Mouse (Mus musculus) hindbrain, embryonic 16.5 days (tissue): ENCODE measurements around the gene Gucd1. TPM values are rescaled to one million over a fixed set of nuclear protein-coding genes. Genes with fewer than 3 reads are reported as not detected.
A peak's percentile ranks its signal among the peaks of the same experiment; 100 is the strongest.
"Not testable (repeated sequence)": the region's sequence is repeated elsewhere in the genome, so short reads cannot be mapped to it uniquely, and the experiment has no call there.

Source experiments
- ATAC-seq: fragments of 200-750 bp; cut with Nextera tagmentation; 2 replicates; pipeline ENCODE4 v1.8.0; 2017; ENCODE audit warnings: moderate TSS enrichment, moderate library complexity
- H3K27ac ChIP-seq: fragments of 300-500 bp; sonication (generic); 2 replicates; pipeline ENCODE4 v1.5.1; 2014; ENCODE audit warnings: low read depth, mild to moderate bottlenecking, control low read depth, low read length, moderate library complexity
- H3K27me3 ChIP-seq: fragments of 300-500 bp; sonication (generic); replicated peaks from 2 replicates; pipeline ENCODE4 v1.6.1; 2014; ENCODE audit warnings: low read length; ENCODE audit not compliant: control insufficient read depth, insufficient read depth
- H3K36me3 ChIP-seq: fragments of 300-500 bp; sonication (generic); 2 replicates; pipeline ENCODE4 v1.6.1; 2014; ENCODE audit warnings: mild to moderate bottlenecking, low read length, moderate library complexity, mixed read lengths; ENCODE audit not compliant: control insufficient read depth, insufficient read depth
- H3K4me1 ChIP-seq: fragments of 300-500 bp; sonication (generic); 2 replicates; pipeline ENCODE4 v1.6.1; 2014; ENCODE audit warnings: low read depth, low read length; ENCODE audit not compliant: control insufficient read depth, insufficient read depth
- H3K4me2 ChIP-seq: fragments of 300-500 bp; sonication (generic); 2 replicates; pipeline ENCODE4 v1.6.1; 2014; ENCODE audit warnings: mild to moderate bottlenecking, low read length, control low read depth, moderate library complexity
- H3K4me3 ChIP-seq: fragments of 300-500 bp; sonication (generic); 2 replicates; pipeline ENCODE4 v1.5.1; 2014; ENCODE audit warnings: mild to moderate bottlenecking, low read length, control low read depth, moderate library complexity
- H3K9ac ChIP-seq: fragments of 300-500 bp; sonication (generic); 2 replicates; pipeline ENCODE4 v1.6.1; 2014; ENCODE audit warnings: low read depth, mild to moderate bottlenecking, control low read depth, low read length, moderate library complexity
- H3K9me3 ChIP-seq: fragments of 300-500 bp; sonication (generic); 2 replicates; pipeline ENCODE4 v1.6.1; 2014; ENCODE audit warnings: mild to moderate bottlenecking, low read length, moderate library complexity; ENCODE audit not compliant: control insufficient read depth
- WGBS: fragments of 180-500 bp; shearing (Covaris S2); extraction: QIAGEN DNeasy Blood & Tissue Kit; methylation state at CpG from one replicate; pipeline ENCODE4 v1.1.7; 2014; 5-methylcytosine and 5-hydroxymethylcytosine counted together
- polyA plus RNA-seq: library from polyadenylated mRNA; unstranded; fragments of >200 nt; fragmentation: Nextera tagmentation; extraction: Ambion mirVana; gene quantifications from 2 replicates; pipeline ENCODE4 v1.2.1, GENCODE M21; 2015

The Gucd1 gene
- polyA plus RNA-seq, 1 experiment from 2014 or later: 15.4 TPM

GRCm38 (mm10) chr10:75365231-75365633 is 152.5 kb downstream of the Gucd1 start:
- Histone ChIP-seq H3K27ac (no peak overlapping the region), H3K4me3 (peak overlapping the region; percentile 7; the same call in 1 of the 2 replicates), H3K27me3 (no peaks in the 10 kb centered on the region), H3K36me3 (no peaks in the 10 kb centered on the region), H3K4me1 (peaks cover 5% of the 10 kb centered on the region), H3K9ac (no peak overlapping the region), H3K4me2 (peak overlapping the region; percentile 4; the same call in 1 of the 2 replicates), H3K9me3 (no peaks in the 10 kb centered on the region)
- ATAC-seq: no peak
- 56% methylated on average over 6 of the region's 6 CpGs for WGBS

GRCm38 (mm10) chr10:75364796-75365195 is 153.0 kb downstream of the Gucd1 start:
- Histone ChIP-seq H3K9me3 (no peaks in the 10 kb centered on the region), H3K4me2 (no peak overlapping the region), H3K27ac (peak overlapping the region; percentile 34; the same call in 1 of the 2 replicates), H3K9ac (no peak overlapping the region), H3K27me3 (no peaks in the 10 kb centered on the region), H3K36me3 (no peaks in the 10 kb centered on the region), H3K4me1 (peaks cover 5% of the 10 kb centered on the region), H3K4me3 (no peak overlapping the region)
- WGBS: 70% methylated on average over 9 of the region's 9 CpGs
- ATAC-seq: no peak

- not testable (repeated sequence) for H3K9me3 ChIP-seq, H3K4me3 ChIP-seq, H3K27me3 ChIP-seq, H3K9ac ChIP-seq, H3K4me2 ChIP-seq, H3K36me3 ChIP-seq, H3K4me1 ChIP-seq
- peak overlapping the region; percentile 34 for H3K27ac ChIP-seq
- ATAC-seq: peak; percentile 94
- WGBS: 5% methylated on average over 1 of the region's 1 CpGs
These were observed 153.5 kb downstream of the Gucd1 start for GRCm38 (mm10) chr10:75364214-75364690.

GRCm38 (mm10) chr10:75355341-75355740 is 162.4 kb downstream of the Gucd1 start:
- H3K4me1 ChIP-seq: no peaks in the 10 kb centered on the region
- H3K27ac ChIP-seq: no peak overlapping the region
- 83% methylated on average over 4 of the region's 4 CpGs for WGBS
- H3K4me3 ChIP-seq: no peak overlapping the region
- no peaks in the 10 kb centered on the region for H3K9me3 ChIP-seq
- H3K27me3 ChIP-seq: no peaks in the 10 kb centered on the region
- ATAC-seq: no peak
- no peaks in the 10 kb centered on the region for H3K36me3 ChIP-seq
- H3K4me2 ChIP-seq: no peak overlapping the region
- no peak overlapping the region for H3K9ac ChIP-seq

- H3K27me3 ChIP-seq, H3K4me3 ChIP-seq, H3K4me1 ChIP-seq, H3K9me3 ChIP-seq, H3K9ac ChIP-seq, H3K36me3 ChIP-seq, H3K27ac ChIP-seq, H3K4me2 ChIP-seq, ATAC-seq: not testable (repeated sequence)
- WGBS: 74% methylated on average over 9 of the region's 9 CpGs
These were observed 163.9 kb downstream of the Gucd1 start for GRCm38 (mm10) chr10:75353838-75354241.

- Histone ChIP-seq H3K4me2 (no peak overlapping the region), H3K36me3 (no peaks in the 10 kb centered on the region), H3K27me3 (no peaks in the 10 kb centered on the region), H3K9me3 (no peaks in the 10 kb centered on the region), H3K27ac (no peak overlapping the region), H3K9ac (no peak overlapping the region), H3K4me3 (no peak overlapping the region), H3K4me1 (no peaks in the 10 kb centered on the region)
- WGBS: 96% methylated on average over 12 of the region's 12 CpGs
- no peak for ATAC-seq
These were observed 165.2 kb downstream of the Gucd1 start for GRCm38 (mm10) chr10:75352541-75352940.

GRCm38 (mm10) chr10:75350564-75350963 is 167.2 kb downstream of the Gucd1 start:
- H3K4me1 ChIP-seq: no peaks in the 10 kb centered on the region

GRCm38 (mm10) chr10:75345265-75345664 is 172.5 kb downstream of the Gucd1 start:
- Histone ChIP-seq H3K27ac (no peak overlapping the region), H3K36me3 (no peaks in the 10 kb centered on the region), H3K4me3 (no peak overlapping the region), H3K9ac (no peak overlapping the region), H3K27me3 (no peaks in the 10 kb centered on the region), H3K4me1 (no peaks in the 10 kb centered on the region), H3K9me3 (no peaks in the 10 kb centered on the region; the same call in 1 of the 2 replicates), H3K4me2 (no peak overlapping the region)
- WGBS: 58% methylated on average over 2 of the region's 2 CpGs
- ATAC-seq: no peak

More at GRCm38 (mm10) chr10:75350564-75350963, 167.2 kb downstream of the Gucd1 start:
- no peaks in the 10 kb centered on the region for H3K36me3 ChIP-seq
- no peaks in the 10 kb centered on the region; the same call in 1 of the 2 replicates for H3K9me3 ChIP-seq
- no peak overlapping the region for H3K4me3 ChIP-seq
- H3K27ac ChIP-seq: no peak overlapping the region
- no peak overlapping the region for H3K4me2 ChIP-seq
- H3K27me3 ChIP-seq: no peaks in the 10 kb centered on the region
- WGBS: 87% methylated on average over 5 of the region's 5 CpGs
- no peak overlapping the region for H3K9ac ChIP-seq
- no peak for ATAC-seq

GRCm38 (mm10) chr10:75344563-75344962 is 173.2 kb downstream of the Gucd1 start:
- not testable (repeated sequence) for H3K9ac ChIP-seq, ATAC-seq, H3K9me3 ChIP-seq, H3K4me1 ChIP-seq, H3K27ac ChIP-seq, H3K4me2 ChIP-seq, H3K4me3 ChIP-seq, H3K36me3 ChIP-seq, H3K27me3 ChIP-seq
- 88% methylated on average over 1 of the region's 1 CpGs for WGBS

- H3K4me1 ChIP-seq: no peaks in the 10 kb centered on the region
- no peak overlapping the region for H3K4me3 ChIP-seq
- no peaks in the 10 kb centered on the region for H3K36me3 ChIP-seq
- no peak overlapping the region for H3K9ac ChIP-seq
- H3K9me3 ChIP-seq: no peaks in the 10 kb centered on the region; the same call in 1 of the 2 replicates
- H3K27me3 ChIP-seq: no peaks in the 10 kb centered on the region
- H3K4me2 ChIP-seq: no peak overlapping the region
- ATAC-seq: no peak
- H3K27ac ChIP-seq: no peak overlapping the region
- WGBS: 46% methylated on average over 8 of the region's 8 CpGs
These were observed 175.8 kb downstream of the Gucd1 start for GRCm38 (mm10) chr10:75341936-75342335.
